Mouse (Mus musculus) adrenal gland, adult 8-10 months (tissue): Measurements from ENCODE around the gene Adgrd1. TPM values are rescaled to one million over a fixed set of nuclear protein-coding genes. Genes with fewer than 3 reads are reported as not detected.

ENCODE experiments used
- DNase-seq: peaks from one replicate; pipeline ENCODE4 v3.0.0; 2022
- total RNA-seq, 4 experiments: library from RNA; stranded (reverse); gene quantifications; 2 replicates each; pipeline ENCODE4 v1.2.4; 2022

Adgrd1 gene
- total RNA-seq, 4 experiments from 2014 or later: 2.4 to 4.2 (median 3.7) TPM

DNA sequence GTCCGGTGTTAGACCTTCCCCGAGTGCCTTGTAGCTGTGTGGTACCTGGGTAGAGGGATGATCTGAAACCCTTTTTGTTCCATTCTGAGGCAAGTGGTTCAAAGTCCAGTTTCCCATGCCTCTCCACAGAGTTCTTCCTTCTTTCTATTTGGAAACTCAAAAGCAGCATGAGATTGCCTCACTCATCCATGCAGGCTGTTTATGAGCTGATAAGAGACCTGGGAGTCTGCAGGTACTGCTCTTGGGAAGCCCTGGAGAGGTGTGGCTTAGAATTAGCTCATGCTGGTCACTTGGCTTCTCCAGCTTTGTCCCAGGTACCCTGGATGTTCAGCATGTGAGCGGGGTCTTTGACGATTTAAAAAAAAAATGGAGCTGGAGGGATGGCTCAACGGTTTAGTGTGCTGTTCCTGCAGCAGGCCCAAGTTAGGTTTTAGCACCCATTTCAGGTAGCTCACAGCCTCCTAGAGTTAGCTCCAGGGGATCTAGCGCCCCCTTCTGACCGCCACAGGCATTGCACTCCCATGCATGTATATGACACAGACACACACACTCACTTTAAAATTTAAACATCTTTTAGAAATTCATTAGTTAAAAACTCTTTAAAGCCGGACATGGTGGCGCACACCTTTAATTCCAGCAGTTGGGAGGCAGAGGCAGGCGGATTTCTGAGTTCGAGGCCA, 65.0 kb downstream of the Adgrd1 start:
- no peak for DNase-seq

DNA sequence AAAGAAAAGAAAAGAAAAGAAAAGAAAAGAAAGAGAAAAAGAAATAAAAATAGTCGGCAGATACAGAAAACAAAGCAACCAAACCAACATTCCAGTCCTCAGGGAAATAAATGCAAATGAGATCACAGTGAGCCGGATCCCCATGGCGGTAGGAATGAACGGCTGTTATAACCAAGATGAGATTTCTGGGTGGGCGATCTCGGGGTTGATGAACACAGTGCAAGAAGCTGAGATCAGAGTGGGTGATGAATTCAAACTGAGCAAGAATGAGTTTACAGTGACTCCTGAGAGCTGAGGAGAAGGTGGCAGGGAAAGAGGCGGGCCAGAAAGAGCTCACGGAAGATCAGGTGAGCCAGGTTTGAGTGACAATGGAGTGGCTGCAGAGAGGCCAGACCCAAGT, 66.9 kb downstream of the Adgrd1 start:
- no peak for DNase-seq

DNA sequence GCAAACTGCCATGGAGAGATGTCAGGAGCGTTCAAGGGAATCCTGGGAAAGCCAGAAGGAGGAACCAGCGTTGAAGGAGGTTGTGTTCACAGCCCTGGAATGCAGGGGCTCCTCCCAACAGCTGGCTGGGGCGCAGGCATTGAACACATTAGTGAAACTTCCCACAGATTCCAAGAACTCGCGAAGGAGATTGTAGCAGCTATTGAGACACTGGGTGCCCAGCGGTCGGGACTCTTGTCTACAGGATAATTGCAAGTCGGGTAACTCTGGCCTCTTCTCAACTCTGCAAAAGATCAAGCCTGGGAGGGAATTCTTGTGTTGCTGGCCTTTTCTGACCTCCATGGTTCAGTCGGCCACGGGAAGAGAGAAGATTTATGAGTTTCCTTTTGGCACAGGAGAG, 67.5 kb downstream of the Adgrd1 start:
- no peak for DNase-seq

DNA sequence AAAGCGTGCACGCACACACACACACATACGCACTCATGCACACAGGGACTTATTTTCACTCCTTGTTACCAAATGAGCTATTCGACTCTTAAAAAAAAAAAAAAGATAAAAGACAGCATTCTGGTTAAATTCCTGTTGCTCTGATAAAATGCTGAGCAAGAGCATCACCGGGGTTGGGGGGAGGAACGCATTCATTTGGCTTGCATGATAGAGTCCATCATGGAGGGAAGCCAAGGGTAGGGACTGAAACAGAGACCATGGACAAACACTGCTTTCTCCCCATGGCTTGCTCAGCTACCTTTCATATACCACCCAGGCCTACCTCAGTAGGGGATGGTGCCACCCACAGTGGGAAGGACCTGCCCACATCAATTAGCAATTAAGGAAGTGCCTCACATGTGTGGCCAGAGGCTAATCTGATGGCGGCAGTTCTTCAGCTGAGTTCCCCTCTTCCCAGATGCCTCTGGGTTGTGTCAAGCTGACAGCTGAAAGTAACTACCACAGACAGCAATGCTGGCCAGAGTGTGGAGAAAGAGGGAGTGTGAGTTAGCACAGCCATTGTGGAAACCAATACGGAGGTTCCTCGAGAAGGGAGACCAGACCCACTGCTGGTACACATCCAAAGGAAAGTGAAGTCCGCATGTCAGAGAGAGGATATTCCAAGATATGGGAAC, 68.5 kb downstream of the Adgrd1 start:
- DNase-seq: no peak

DNA sequence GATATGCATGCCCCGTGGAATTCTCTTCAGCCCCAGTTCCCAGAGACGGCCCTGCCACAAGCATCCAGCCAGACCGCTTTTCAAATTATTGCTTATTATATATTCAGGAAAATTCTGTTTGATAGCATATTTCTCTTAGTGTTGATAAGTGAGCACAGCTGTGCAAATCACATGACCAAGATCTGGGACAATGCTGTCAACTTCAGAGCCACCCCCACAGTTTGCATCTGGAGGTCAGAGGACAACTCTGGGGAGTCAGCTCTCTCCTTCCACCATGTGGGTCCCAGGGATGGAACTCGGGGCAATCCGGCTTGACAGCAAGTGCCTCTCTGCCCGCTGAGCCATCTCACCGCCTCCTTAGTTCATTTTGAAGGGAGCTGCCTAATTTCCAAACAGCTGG, 69.0 kb downstream of the Adgrd1 start:
- no peak for DNase-seq

DNA sequence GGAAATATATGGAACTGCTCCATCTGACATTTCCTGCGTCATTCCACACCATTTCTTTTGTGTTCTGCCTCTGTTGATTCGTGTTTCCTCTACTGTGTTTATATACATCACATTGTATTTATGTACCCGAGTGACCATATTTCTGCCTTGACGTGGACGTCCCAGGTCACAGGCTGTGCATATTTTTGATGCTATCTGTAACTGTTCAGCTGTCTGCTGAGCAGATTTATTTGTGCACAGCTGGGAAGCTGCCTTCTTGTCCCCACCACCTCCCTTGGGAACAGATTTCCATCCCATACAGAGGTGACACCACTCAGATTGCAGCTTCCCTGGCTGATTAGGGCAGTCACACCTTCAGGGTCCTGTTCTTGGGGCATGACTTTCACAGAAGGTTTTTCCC, 72.5 kb downstream of the Adgrd1 start:
- DNase-seq: no peak

DNA sequence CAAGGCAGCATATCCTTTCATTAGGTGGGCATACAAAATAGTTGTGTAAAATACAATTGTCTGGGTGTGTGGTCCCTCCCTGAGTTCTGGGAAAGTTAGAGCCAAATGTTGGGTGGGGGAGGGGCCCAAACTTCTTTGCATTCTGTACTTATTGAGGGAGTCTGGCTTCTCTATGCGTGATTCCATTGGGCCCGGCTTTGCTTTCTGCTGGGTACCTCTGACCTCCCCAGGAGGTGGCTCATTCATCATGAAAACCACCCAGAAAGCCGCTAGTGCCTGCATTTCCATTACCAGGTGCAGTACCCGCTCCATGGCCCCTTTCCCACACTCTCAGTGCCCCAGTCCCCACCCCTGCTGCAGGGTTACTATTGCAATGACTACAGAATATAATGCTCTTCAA, 73.0 kb downstream of the Adgrd1 start:
- DNase-seq: no peak

DNA sequence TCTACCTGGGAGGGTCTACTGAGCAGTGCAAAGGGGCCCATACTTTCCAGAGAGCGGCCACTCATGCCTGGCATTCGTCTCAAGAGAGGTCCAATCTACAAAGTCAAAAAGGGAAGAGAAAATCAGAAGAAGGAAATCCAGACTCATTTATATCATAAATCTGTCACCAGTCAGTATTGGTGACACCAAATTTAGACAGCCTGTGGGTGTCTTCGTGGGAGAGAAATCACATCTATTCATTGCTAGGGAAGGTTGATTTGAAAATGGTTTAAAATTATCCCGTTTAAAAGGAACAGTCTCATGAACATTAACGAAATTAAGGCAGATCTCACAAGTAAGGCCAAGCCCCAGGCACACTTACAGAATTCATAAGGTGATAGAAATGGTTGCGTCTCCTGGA, 76.0 kb downstream of the Adgrd1 start:
- no peak for DNase-seq

DNA sequence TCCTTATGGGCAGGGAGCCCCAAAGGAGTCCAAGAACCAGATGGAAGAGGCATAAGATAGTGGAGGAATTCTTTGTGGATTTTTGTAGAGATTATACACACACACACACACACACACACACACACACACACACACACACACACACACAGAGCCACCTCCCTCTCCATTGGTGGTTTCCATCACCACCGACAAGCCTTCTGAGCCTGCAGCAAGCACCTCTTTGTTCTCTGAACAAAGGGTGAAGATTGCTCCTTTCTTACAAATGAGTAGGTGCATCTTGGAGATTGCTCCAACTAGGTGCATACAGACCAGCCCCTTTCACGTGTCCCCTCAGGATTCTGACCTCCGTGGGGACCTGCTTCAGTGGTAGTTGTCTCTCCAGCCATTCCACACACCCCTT, 79.4 kb downstream of the Adgrd1 start:
- DNase-seq: no peak

DNA sequence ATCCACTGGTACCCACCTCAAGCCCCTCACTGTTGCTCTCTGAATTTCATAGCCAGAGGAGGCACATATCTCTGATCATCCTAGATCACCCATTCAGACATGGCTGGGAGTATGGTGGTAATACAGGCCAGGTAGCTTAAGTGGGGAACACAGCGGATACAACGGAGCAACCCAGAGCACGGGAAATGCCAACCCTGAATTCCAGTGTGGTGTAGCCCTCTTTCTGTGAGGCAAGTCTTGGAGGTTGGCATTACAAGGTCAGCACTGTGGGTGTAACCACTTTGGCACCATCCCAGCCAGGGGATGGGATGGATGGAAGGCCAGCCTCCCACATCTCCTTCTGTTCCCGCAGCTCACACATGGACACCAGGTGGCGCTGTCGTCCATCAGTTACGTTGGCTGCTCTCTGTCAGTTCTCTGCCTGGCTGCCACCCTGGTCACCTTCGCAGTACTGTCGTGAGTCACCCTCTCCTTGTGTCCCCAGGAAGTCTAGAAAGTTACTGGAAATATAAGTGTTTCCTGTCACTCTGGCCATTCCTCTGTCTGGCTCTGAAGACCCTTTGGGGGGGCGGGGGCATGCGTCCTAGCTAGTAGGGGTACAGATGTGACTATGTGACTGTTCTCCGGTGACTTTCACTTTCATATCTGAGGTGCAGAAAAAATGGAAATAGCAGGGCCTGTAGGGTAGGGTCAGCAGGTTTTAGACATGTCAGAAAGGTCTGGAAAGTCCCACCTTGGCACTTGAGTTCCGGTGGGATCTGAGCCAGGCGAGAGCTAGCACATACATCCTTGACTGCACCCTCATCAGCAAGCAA, 81.4 kb downstream of the Adgrd1 start:
- peak; percentile 75 for DNase-seq

DNA sequence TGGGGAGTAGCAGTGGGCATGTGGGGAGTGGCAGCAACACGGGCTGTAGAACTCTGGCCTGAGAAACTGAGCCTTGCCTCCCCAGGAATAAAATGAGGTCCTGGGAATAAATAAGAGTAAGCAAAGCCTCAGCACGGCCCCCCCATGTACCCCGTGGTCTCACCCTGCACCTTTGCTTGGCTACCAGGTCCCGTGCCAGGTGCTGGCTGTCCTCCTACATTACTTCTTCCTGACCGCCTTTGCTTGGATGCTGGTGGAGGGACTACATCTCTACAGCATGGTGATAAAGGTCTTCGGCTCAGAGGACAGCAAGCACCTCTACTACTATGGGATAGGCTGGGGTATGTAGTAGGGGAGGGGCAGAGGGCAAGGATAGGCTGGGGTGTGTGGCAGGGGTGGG, 82.8 kb downstream of the Adgrd1 start:
- no peak for DNase-seq

DNA sequence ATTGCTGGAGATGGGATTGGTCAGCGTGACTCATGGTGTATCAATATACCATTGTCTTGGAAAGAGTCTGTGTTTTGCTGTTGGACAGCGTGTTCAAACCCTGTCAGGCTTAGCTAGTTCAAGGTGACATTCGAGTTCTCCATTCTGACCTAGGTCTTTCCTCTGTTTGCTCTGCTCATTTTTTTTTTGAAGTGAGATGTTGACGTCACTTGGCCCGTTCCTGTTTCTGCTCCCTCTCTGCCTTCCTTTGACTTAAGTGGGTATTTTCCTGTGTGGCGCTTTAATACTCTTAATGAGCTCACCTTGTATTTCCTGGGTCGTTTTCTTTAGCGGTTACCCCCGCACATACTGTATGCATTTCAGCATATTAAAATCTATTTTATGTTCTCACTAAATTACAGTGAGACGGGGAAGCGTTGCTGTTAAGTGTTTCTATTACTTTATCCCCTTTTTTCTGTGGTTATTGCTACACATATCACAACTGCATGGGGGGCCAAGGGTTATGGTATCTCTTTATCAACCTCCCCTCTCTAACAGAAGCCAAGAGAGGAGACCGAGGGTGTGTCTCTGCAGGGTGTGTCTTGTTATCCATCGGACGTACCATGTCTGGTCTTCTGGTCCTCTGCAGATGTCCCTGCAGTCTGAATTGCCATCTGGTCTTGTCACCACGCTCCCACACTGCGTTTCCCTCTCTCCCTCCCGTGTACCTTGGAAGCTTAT, 83.6 kb downstream of the Adgrd1 start:
- DNase-seq: no peak

DNA sequence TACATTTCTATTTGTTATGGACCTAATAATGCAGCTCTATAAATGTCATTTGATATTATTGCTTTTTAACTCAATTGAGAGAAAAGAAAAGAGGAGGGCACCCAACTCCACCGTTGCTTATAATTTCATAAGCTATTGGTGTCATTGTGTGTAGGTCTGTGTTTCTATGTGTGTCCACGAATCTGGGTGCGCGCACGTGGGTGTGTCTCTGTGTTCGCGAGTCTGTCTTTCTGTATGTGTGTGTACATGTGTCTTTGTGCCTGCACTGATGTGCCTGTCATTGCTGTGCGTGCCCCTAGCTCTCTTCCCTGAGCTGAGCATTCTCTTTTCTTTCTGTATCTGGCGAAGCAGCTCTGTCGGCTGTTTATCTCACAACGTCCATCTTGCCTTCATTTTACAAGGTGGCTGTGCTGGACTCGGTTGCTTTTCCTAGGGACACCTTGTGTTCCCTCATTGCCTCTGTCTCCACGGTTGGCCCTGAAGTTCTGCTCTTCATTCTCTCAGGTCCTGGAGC, 84.2 kb downstream of the Adgrd1 start:
- no peak for DNase-seq

DNA sequence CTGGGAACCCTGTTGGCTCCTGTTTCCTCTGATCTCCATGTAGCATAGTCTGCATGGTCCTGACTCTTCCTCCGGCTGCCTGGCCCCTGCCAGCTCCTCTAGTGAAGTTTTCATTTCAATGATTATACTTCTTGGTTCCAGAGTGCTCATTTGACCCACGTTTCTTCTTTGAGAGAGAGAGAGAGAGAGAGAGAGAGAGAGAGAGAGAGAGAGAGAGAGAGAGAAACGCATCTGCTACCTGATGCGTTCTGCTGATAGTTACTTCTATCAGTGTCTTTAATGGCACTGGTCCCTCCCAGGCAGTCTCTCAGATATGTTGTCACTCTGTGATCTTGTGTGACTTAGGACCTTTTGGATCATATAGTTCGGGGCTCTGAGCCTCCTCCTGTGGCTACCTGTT, 84.9 kb downstream of the Adgrd1 start:
- no peak for DNase-seq

DNA sequence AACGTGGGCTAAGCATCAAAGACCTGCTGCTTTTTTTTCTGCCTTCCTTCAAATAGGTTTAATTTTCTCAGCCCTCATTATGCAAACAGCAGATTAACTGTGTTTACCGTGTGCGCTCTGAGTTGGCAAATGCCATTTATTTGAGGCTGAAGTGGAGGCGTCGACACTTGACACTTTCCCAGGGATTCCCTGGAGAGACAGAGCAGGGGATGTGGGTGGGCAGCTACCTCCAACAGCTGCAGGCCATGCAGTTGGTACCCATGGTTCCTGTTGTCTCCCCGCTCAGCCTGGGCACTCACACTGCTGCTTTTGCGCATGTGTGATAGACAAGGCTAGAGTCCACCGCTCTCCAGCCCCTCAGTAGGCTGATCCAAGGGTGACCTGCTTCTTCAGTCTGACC, 86.0 kb downstream of the Adgrd1 start:
- DNase-seq: no peak

DNA sequence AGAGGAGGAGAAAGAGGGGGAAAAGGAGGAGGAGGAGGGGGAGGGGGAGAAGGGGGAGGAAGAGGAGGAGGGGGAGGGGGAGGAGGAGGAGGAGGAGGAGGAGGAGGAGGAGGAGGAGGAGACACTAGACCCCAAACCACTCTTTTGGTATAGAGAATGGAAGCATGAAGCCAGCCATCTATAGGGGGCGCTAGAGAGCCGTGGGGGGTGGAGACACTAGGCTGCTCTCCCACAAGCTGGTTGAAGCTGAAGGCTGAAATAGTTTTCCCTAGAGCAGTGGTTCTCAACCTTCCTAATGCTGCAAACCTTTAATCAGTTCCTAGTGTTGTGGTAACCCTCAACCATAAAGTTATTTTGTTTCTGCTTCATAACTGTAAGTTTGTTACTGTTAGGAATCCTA, 89.7 kb downstream of the Adgrd1 start:
- no peak for DNase-seq

DNA sequence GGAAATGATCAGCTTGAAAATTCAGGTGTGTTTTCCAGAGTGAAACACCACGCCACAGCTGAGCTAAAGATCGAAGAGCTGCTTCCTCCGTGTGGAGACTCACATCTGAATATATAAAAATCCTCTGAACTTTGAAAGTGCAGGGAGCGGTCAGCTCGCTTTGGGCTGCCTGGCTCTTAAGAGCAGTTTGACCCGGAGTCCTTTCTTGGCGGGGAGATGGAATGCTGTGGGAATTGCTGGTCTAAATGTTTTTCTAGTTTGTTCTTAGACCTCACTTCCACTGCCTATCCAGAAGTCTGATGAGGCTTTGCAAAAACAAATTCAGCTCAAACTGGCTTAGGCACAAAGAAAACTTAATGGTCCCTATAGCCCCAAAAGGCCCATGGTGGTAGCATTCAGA, 90.4 kb downstream of the Adgrd1 start:
- no peak for DNase-seq

DNA sequence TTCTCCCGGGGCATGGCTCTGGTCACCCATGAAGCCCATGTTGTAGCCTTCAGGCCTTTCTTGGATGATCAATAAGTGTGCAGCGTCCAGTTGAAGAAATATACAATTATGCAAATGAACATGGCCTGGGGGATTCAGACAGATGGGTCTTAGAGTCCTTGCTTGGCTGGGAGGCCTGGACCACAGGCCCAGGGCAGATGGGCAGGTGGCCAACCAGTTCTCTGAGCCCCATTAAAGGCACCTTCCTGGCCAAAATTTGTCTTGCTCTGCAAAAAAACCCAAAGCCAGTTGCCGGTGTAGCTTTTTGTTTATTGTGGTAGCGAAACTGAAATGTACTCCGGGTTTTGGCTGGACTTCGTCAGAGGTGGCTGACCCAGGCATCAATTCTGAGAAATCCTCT, 92.5 kb downstream of the Adgrd1 start:
- no peak for DNase-seq

DNA sequence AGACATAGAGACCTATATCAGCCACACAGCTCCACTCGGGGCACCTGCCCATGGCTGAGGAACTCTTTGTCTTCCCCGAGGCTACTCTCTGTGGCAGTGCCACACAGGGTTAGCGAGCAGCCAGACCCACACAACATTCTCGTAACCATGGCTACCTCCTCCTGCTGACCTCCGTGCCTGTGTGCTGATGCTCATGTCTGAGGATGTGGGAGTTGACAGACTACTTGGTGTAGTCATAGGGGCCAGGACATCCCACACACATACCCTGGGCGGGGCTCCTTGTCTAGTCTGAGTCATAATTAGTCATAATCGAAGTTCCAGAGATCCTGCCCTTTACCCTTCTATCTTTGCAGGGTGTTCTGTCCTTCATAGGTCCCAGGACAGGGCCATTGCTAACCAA, 93.5 kb downstream of the Adgrd1 start:
- no peak for DNase-seq

DNA sequence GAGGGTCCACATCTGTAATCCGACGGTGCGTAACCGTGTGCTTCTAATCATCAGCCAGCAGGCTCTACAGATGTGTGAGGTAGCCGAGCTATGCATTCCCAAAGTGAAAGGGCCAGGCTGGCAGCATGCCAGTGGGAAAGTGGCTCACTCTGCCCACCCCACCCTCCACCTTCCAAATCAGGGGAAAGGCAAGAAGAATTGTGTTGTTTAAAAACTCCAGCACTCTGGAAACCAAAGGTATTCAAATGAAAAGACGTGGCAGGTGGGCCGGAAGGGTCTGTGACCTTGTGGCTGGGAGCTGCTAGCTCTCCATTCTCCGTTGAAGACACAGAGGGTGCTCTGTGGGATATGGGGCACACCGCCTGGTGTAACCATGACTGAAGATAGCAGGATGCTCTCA, 100.0 kb downstream of the Adgrd1 start:
- no peak for DNase-seq

DNA sequence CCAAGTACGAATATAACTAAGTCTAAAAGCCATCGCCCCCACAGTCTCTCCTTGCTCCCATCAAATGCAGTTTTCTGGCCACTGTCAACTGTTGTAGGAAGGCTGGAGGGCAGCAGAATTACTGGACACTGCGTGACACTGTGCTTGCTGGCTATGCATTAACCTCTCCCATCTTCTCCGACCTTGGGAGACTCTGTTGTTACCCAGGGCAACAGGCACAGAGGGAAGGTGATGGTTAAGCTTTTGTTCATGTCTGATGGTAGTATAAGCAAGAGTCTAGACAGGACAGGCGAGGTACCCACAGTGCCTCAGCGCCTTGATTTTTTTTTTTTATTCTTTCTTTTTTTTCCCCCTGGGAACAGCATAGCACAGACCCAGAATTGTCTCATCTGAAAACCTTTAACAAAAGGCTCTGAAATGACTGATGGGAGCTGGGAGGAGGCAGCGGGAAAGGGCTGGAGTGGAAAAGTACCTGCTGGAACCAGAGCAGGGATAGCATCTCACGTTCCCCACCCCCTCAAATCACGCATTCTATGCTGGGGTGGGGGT, 100.5 kb downstream of the Adgrd1 start:
- no peak for DNase-seq

DNA sequence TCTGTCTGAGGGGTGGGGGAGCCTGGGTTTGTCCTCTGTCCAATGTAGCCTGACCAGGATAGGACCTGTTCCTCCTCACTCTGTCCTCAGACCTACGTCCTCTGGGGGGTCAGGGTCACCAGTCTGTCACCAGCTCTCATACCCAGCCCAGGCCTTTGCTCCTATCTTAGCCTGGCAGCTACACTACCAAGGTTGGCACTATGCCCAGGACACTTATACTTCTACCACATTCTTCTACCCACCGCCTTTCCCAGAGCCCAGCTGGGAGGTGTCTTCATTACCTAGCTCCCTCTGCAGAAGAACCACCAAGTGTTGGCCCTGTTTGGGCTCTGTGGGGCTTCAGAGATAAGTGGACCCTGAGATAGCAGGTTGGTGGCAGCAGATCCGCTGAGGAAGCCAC, 103.6 kb downstream of the Adgrd1 start:
- DNase-seq: no peak

DNA sequence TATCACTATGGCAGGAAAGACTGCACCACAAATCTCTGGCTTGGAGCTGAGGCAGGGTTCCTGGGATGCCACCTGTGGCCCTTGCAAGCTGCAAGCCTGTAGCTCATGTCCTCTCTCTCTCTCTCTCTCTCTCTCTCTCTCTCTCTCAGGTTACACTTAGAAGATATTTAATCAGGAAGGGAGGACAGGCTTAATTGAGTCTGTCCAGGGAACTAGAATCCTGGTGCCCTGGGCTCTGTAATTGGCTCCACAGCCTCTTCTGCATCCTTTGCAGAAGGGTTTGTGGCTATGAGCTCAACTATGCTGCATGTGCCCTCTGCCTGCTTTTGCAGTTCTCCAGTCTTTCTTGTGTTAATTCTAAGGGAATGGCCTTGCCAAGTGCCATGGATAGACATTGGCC, 111.7 kb downstream of the Adgrd1 start:
- no peak for DNase-seq
